Mouse (Mus musculus): ENCODE measurements around the gene Nt5dc3.

DNA sequence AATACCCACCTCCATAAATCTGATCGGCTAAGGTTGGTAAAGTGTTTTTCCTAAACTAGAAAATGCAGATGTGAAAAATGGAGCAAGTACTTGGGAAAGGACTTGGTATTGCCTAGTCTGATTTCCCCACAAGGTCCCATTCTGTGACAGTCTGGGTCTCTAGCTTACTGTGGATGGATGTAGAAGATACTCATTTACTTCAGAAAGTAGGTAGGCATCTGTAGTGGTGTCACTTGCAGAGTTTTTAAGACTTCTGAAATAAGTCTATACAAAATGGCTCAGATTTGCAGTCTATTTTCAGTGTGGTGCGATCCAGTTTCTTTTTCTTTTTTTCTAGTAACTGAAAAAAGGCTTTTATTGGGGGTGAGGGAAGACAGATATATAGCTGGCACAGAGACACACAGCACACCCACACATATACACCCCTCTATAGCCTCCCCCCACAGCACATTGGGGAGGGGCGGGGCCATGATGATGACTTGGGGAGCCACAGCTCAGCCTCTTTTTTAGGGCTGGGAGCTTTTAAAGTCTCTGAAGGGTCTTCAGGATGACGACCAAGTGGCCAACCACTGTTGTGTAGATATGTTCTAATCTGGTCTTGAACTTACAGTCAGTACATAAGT, 13.3 kb upstream of the Nt5dc3 start:
- TF ChIP-seq FLI1 (IDR thresholded peaks at IDR 0.05; ENCODE audit: low read length) (no peak), GATA1 (IDR thresholded peaks at IDR 0.05; ENCODE audit: borderline replicate concordance, low read length) (no peak)
